Mouse (Mus musculus) frontal cortex, adult (tissue): ENCODE measurements at regions not wholly inside any gene's neighbourhood (a gene's known extent, or its start where the extent isn't known, plus 50 kb on each side); places are given as distances from the start of the nearest gene placed in this dataset.
A peak's percentile ranks its signal among the peaks of the same experiment; 100 is the strongest.

Source experiments
- ATAC-seq: cut with Nextera tagmentation; 2 replicates; pipeline ENCODE4 v1.9.2; 2017; ENCODE audit warnings: mild to moderate bottlenecking, moderate library complexity, mixed read lengths; ENCODE audit not compliant: low TSS enrichment

GRCm38 (mm10) chrX:145672776-145673175 lies 167.8 kb upstream of the Amot start:
- peak; percentile 69; the same call in 1 of the 2 replicates for ATAC-seq

- no peak for ATAC-seq
Observed at GRCm38 (mm10) chrX:145651647-145652046, 146.7 kb upstream of the Amot start.

- ATAC-seq: no peak
Observed at GRCm38 (mm10) chrX:145619649-145620048, 114.7 kb upstream of the Amot start.

GRCm38 (mm10) chrX:145602085-145602484 lies 97.1 kb upstream of the Amot start:
- ATAC-seq: no peak

- no peak for ATAC-seq
Observed at GRCm38 (mm10) chrX:145590733-145591132, 85.8 kb upstream of the Amot start.

GRCm38 (mm10) chrX:145567528-145567927 lies 62.5 kb upstream of the Amot start:
- ATAC-seq: no peak

- no peak for ATAC-seq
Observed at GRCm38 (mm10) chrX:145567073-145567472, 62.1 kb upstream of the Amot start.

GRCm38 (mm10) chrX:145558881-145559280 lies 53.9 kb upstream of the Amot start:
- ATAC-seq: no peak
